Mouse (Mus musculus) gastrocnemius, postnatal 4 days (tissue): ENCODE data around the gene Has3. TPM values are rescaled to one million over a fixed set of nuclear protein-coding genes. Genes with fewer than 3 reads are reported as not detected.
A peak's percentile ranks its signal among the peaks of the same experiment; 100 is the strongest.
"Not testable (repeated sequence)": the region's sequence is repeated elsewhere in the genome, so short reads cannot be mapped to it uniquely, and the experiment has no call there.

Source experiments
- DNase-seq, 2 experiments: peaks; one replicate each; pipeline ENCODE4 v3.0.0; 2021 to 2022; ENCODE audit warnings: low spot score in 2 of 2, mixed read lengths in 2 of 2
- total RNA-seq, 2 experiments: library from RNA; stranded (reverse); gene quantifications; 2 replicates each; pipeline ENCODE4 v1.2.3; 2021

Has3 gene
- total RNA-seq, 2 experiments from 2014 or later = 2.4 to 2.5 TPM

- not testable (repeated sequence) for DNase-seq
Observed at GRCm38 (mm10) chr8:106884826-106885400, 14.9 kb downstream of the Has3 start.

- DNase-seq = peak; percentile 63 to 77
Observed at GRCm38 (mm10) chr8:106887336-106888189, 17.5 kb downstream of the Has3 start.

- DNase-seq = no peak
Observed at GRCm38 (mm10) chr8:106888803-106889202, 18.8 kb downstream of the Has3 start.

- peak in 1 of 2 experiments; percentile 26 for DNase-seq
Observed at GRCm38 (mm10) chr8:106892210-106892805, 22.3 kb downstream of the Has3 start.

GRCm38 (mm10) chr8:106892806-106893451, 22.9 kb downstream of the Has3 start:
- DNase-seq = peak; percentile 50 to 71

- peak; percentile 85 to 90 for DNase-seq
Observed at GRCm38 (mm10) chr8:106893481-106894156, 23.6 kb downstream of the Has3 start, which contains the start of gene Utp4. Gene Utp4 (plus strand): TSS chr8:106893636.

GRCm38 (mm10) chr8:106899473-106899872, 29.4 kb downstream of the Has3 start:
- no peak for DNase-seq

- peak; percentile 55 to 77 for DNase-seq
Observed at GRCm38 (mm10) chr8:106905727-106906480, 35.9 kb downstream of the Has3 start.

GRCm38 (mm10) chr8:106906635-106907034, 36.6 kb downstream of the Has3 start:
- no peak for DNase-seq

GRCm38 (mm10) chr8:106907450-106907849, 37.4 kb downstream of the Has3 start:
- DNase-seq = no peak

- DNase-seq = no peak
Observed at GRCm38 (mm10) chr8:106908291-106908690, 38.2 kb downstream of the Has3 start.

- no peak for DNase-seq
Observed at GRCm38 (mm10) chr8:106913631-106914030, 43.6 kb downstream of the Has3 start.

- no peak for DNase-seq
Observed at GRCm38 (mm10) chr8:106919721-106920394, 49.8 kb downstream of the Has3 start.

GRCm38 (mm10) chr8:106920395-106920741, 50.3 kb downstream of the Has3 start:
- DNase-seq = no peak

- no peak for DNase-seq
Observed at GRCm38 (mm10) chr8:106924057-106924456, 54.0 kb downstream of the Has3 start.

- peak in 1 of 2 experiments; percentile 57 for DNase-seq
Observed at GRCm38 (mm10) chr8:106924904-106925349, 54.9 kb downstream of the Has3 start.

- no peak for DNase-seq
Observed at GRCm38 (mm10) chr8:106925446-106925845, 55.4 kb downstream of the Has3 start.

GRCm38 (mm10) chr8:106927247-106927646, 57.2 kb downstream of the Has3 start:
- no peak for DNase-seq

- not testable (repeated sequence) for DNase-seq
Observed at GRCm38 (mm10) chr8:106928182-106928581, 58.1 kb downstream of the Has3 start.
